Mouse (Mus musculus): ENCODE measurements at regions not wholly inside any gene's neighbourhood (a gene's known extent, or its start where the extent isn't known, plus 50 kb on each side); places are given as distances from the start of the nearest gene placed in this dataset.

DNA sequence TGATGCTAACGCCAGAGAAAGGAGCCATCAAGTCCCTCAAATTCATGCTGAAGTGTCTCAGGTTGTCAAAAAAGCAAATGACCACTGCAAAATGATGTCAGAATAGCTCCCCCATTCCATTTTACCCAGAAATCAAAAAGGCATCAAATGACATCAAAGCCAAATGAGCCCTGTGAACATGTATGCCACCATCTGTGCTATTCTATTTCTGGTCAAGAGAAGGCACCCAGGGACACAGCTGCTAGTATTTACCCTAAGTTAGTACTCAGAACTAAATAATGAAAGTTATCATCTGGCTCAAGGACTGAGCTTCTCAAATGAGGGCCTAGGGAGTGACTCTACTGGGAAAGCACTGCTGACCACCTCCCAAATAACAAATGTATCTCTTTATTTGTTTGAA lies 191.1 kb upstream of the Ahr start:
- DNase-seq (ENCODE audit: extremely low read depth, low read depth) = no peak

DNA sequence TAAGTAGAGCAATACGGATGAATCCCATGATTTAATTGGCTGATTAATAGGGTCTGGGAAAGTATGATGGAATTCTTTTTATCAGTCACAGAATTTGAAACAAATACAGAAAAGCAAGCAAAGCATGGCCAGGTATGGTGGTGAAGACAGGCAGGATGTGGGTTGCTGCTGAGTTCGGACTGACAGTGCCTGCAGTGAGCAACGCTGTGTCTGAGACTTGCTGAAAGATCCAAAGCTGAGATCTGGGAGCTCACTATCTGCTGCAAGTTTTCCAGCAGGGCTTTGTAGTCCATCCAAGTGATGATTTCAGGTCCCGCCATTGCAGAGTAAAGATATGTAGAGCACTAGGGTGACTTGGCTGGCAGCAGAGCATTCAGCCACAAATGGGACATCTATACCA lies 189.3 kb upstream of the Ahr start:
- DNase-seq (ENCODE audit: extremely low read depth, low read depth) = no peak

DNA sequence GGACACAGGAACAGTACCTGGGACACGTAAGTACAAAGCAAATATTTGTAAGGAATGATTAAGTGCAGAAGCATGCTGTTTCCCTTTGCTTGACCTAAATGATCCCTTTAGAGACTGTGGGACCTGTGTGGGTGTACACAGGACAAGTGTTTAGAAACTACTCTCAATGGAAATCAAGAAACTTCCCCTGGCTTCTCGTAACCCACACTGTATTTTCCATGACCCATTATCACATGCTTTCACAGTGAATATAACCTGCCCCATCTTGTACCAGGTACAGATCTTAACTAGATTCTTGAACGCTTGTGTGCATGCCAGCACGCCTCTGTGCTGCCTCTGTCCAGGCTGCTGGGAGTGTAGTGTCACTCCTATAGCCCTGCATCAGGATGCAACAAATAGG lies 177.8 kb upstream of the Ahr start:
- no peak for DNase-seq (ENCODE audit: extremely low read depth, low read depth)

DNA sequence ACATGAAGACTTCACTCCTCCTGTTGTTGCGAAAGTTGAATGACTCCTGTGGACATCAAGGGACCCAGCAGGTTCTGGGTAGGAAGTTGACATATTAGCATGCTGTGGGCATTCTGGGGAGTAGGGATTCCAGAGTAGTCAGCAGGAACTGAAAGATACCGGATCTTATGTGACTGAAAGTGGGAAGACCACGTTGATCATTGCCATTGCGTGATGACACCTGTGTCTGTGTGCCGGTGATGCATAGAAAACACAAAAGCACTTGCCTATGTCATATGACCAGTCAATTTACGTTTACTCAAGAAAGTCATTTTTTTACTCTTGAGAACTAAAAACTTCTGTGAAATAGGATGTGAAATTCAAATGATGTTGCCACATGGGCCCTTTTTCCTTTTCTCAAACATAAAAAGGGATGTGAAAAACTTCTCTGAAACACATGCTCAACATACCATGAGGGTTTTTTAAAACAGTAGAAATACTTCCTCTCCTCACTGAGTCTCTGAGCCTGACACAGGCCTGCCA lies 176.8 kb upstream of the Ahr start:
- DNase-seq (ENCODE audit: extremely low read depth, low read depth) = no peak

DNA sequence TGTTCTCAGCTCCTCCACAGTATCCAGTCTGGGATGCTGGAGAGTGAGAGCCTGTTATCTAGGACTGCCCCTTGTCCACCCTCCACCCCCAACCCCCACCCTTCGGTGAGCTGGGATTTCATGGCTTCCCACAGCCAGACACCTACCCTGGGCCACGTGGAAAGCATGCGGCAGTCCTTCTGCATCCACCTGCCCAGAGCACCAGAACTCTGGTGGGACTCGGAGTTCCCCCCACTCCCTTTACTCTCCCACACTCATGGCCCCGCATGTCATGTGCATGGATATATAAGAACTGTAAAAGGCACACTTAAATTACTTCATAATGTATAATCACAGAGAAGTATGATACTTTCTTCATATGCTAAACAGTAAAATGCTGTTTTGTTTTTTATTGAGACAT lies 175.5 kb upstream of the Ahr start:
- DNase-seq (ENCODE audit: extremely low read depth, low read depth) = no peak

DNA sequence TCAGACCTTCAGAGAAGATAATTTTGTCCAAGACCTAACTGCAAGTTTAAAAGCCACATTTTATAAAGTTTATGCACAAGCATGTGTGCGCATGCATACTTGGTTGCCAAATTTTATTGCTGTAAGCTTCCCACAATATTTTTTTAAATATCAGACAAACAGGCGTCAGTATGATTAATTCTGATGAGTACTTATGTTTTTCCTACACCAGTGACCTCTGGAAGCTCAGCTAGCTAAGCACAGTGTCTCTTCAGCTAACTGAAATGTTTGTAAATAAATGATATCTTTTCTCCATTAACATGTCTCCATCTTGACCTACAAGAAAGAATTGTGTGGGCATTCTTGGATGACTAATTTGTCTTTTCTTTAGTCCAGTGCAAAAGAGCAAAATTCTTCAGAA lies 168.6 kb upstream of the Ahr start:
- no peak for DNase-seq (ENCODE audit: extremely low read depth, low read depth)

DNA sequence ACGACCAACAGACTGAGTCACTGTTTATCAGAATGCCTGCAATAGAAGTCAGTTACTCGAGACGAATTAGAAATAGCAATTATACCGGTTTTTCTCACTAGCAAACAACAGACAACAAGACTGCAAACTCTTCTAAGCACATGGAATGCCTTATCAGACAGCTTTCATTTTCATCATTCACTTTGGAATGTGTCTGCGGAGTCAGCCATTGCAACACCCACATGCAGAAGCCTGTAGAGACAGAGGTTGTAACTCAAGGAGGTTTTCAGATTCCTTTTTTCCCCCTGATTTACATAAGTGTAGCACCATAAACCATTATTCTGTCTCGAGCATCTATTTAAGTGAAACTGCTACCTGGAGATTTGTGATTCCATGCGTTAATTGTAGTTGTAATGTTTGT lies 167.8 kb upstream of the Ahr start:
- DNase-seq (ENCODE audit: extremely low read depth, low read depth) = no peak

DNA sequence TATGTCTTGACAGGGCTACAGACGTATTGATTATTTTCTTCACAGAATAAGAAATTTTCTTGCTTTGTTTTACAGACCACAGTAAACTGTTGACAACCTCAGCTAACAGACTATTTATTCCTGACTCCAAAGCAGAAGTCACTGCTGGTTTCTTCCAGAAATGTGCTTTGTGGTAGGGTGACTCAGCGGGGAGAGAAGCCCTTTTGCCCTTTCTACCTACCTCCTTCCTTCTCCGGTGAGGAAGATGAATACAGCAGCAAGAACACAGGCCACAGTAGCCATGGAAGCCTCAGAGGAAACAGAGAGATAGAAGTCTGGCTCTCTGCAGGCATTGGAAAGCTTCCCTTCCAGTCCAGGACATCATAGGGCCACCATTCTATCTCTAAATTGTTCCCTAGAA lies 159.4 kb upstream of the Ahr start:
- DNase-seq (ENCODE audit: extremely low read depth, low read depth) = peak; percentile 1

DNA sequence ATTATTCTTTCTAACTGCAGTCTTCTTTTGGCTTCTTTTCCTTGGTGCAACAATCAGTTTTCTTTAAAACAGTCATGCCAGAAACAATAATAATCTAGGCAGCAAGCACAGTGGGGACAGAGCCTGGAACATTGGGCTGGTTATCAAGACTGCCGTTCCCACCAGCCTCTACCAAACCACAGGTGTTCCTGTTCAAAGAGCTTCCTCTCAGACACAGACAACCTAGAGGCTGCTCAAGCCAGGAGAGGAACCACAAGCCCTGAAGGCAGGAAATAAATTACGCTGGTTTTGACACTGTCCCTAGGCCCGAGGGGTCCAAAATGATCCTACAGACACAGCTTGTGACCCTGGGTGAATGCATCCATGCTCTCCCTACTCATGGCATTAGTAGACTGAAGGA lies 156.1 kb upstream of the Ahr start:
- no peak for DNase-seq (ENCODE audit: extremely low read depth, low read depth)

DNA sequence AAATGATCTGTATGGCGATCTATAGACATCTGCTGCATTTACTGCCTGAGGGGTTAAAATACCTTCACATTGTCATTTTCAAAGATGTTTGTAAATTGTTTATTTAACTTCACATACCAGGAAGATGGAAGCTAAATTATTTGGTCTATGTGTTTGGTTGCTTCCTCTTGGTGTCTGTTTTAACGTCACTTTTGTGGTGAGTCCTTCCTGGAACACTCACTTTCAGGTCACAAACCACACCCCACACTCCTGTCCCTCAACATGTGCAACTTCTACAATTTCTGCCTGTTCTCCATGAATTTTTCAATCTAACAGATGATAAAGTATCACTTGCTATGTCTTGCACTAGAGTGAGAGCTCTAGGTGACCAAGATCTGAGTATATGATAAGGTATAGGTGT lies 151.4 kb upstream of the Ahr start:
- DNase-seq (ENCODE audit: extremely low read depth, low read depth) = no peak

DNA sequence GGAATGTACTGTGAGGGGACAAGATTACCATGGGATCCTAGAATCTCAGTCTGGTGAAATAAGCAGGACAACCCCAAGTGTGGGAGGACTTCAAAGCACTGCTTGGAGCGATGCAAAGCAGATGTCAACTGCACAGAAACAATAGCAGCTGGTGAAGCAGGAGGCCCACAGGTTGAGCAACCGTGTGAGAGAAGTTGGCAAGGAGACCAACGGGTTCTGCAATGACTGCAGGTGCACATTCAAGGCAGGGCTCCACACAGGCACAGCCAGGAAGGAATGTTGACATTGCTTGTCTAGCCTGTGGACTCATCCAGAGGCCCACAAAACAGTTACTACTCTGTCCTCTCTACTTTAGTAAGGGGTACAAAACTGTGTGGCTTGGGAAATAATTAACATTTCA lies 150.4 kb upstream of the Ahr start:
- DNase-seq (ENCODE audit: extremely low read depth, low read depth) = no peak

DNA sequence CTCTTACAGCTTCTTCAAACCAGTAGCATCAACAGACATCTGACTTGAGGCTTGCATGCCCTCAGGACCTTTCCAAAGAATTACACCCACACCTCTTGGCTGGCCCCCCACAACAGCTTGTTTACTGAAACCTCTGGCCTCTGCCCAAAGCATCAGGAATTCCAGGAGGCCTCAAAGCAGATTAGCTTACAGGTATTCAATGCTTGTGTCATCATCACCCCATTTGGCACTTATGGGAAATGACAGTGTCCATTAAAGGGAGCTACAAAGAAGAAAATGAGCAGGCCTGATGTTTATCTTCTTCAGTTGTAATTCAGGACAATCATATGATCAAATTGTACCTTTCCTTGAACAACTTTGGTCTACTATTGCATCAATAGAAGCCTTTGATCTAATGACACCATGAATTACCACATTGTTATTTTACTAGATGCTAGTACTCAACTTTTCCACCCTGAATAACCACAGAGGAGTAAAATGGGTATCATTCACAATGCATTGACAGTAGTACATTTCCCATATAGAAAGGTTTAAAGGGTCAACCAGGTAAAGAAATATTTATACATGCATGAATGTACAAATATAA lies 147.1 kb upstream of the Ahr start:
- no peak for DNase-seq (ENCODE audit: extremely low read depth, low read depth)

DNA sequence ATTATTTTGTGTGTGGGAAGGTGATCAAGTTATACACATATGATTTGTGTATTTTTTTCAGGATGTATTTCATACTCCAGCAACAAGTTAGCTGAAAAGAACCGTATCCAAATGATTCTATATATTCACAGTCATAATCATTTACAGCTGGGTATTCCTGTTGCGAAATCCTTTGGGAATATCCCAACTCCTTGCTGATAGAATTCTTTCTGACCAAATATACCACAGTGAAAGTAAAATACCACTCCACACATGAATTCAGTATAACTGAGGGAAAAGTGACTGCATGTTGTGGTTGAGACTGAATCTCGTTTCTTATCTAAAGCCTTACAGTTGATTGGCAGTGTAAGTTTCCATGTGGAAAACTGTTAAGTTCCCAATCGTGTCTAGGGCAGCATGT lies 145.1 kb upstream of the Ahr start:
- no peak for DNase-seq (ENCODE audit: extremely low read depth, low read depth)

DNA sequence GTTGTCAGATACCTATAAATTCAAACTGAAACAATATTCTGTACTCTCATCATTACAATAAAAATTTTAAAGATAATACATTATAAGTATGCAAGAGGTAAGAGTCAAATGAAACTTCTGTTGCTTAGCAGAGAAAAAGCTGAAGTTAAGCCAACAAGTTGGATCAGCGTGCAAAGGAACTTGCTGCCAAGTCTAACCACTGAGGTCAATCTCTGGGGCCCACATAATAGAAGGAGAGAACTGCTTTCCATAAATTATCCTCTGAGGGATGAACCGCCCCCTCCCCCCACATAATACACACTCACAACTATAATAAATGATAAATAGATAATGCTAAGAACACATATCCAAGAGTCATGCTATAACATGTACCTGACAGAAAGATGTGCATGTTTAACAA lies 144.2 kb upstream of the Ahr start:
- DNase-seq (ENCODE audit: extremely low read depth, low read depth) = no peak

DNA sequence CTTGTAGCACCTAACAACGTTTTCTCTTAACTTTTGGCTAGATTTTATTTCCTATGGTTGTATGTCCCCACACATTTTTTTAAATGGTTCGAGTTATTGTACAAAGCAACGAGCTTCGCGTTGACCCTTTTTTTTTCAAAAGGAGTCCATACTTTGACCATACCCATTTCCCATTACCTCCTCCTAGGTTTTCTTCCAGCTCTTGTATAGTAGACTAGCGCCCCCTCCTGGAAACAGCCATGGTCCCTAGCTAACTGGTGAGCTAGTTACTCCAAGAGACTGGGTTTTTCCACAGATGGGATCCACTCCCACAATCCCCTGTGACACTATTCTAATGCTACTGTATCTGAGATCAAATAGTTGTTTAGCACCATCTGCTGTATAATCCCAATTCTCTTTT lies 139.6 kb upstream of the Ahr start:
- DNase-seq (ENCODE audit: extremely low read depth, low read depth) = peak; percentile 10

DNA sequence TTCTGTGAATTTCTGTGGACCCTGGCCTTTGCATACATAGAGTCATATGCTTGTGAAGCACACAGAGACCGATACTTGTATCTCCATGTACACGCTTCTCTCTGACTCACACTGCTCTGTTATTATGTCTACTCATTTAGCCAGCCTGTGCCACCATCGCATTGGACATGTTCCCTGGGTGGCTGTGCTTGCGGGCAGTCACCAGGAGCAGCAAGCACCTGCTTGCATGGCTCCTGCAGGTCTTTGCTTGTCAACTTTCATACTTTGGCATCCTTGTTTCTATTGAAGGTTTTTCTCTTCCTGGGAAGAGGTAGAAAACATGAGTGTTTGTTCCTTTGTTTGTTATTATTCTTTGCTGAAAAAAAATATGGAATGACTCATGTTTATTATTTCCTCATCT lies 136.1 kb upstream of the Ahr start:
- no peak for DNase-seq (ENCODE audit: extremely low read depth, low read depth)

DNA sequence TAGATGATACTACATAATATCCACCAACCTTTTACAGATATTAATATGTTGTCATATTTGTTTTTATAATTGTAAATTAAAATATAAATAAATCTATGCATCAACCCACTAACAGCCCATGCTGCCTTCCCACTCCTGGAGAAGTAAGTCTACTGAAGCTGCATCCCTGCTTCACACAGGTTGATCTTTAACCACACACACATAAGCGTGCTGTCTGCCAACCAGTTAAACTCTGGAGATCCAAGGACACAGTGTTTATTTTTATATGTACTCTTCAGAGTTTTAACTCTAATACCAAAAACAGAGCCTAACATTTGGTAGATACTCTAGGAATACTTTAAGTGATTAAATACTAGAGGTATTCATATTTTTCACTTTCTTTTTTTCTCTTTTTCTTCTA lies 133.9 kb upstream of the Ahr start:
- DNase-seq (ENCODE audit: extremely low read depth, low read depth) = no peak

DNA sequence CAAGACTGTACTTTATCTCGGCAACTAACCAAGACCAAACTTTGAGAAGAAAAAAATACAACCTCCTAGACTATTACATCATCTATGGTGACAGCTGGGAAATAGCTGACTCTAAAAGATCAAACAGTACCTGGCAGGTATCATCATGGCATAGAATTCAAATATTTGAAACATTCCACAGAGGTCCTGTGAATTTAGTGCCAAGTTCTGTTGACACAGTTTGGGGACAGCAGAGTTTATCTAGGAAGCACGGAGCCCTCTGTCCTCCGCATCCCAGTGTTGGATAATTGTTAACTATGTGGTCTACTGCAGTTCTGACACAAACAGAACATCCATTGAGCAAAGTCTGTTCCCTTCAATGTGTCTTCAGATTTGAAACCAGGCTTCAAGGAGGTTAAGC lies 132.9 kb upstream of the Ahr start:
- no peak for DNase-seq (ENCODE audit: extremely low read depth, low read depth)

DNA sequence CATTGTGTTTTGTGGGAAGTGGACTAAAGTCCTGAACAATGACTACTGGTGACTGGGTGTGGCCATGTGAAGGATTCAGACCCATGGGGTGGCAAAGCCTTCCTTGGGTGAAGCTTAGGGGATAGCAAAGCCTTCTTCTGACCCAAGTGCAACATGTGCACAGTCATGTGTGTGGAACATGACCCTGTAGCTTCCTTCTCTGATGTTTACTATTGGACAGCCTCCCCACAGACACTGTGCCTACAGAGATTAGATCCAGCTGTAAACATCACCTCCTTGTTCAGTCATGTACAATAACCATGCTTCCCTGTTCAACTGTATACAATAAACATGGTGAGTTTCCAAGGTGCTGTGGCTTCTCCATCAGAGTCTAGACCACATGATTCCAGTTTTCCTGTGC lies 132.4 kb upstream of the Ahr start:
- no peak for DNase-seq (ENCODE audit: extremely low read depth, low read depth)

DNA sequence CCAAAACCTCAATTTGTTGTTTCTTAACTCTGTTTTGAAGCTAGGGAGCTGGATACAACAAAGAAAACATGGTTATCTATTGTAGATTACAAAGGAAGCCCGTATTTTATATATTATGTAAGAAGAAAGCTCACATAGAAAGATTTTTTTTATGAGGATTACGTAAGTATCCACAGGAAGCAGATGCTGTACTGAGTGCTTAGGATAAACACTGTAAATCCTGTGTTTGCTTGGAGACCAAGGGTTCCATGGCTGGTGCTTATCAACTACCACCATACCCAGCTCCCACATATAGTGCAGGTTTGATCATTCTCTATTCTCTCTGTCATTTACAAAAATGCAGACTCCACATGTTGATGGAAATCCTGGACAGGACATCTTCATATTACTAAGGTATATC lies 131.2 kb upstream of the Ahr start:
- DNase-seq (ENCODE audit: extremely low read depth, low read depth) = no peak

DNA sequence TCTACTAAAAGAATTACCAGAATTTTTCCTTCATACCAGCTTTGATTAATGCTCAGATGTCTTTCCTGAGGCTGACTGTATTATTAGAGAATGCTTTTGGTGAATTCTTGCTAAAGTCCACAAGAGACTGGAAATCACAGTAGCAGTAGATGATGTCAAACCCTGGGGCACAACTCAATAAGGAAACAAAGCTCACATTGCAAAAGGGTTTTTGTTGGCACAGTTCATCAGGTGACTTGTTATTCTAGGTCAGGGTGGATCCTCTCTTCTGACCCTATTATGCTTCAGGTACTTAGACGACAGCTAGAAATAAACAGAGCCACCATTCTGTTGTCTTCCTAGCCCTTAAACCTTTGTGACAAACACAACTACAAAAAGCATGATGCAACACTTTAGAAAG lies 128.2 kb upstream of the Ahr start:
- DNase-seq (ENCODE audit: extremely low read depth, low read depth) = no peak

DNA sequence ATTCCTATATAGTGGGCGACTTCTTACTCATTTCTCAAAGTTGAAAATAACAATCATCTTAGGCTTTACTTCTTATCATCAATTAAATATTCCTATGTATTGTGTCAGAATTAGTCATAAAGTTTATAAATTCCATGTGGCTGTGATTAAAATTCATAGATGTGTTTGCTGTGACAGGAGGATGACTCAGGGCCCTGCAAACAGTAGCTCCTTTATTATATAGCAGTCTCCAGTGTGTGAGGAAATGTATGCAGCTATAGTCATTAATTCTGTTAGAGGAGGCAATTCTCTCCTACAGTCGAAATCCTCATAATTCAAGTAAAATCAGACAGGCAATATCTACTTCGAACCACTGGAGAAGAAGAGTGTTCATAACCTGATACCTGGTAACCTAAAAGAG lies 121.7 kb upstream of the Ahr start:
- no peak for DNase-seq (ENCODE audit: extremely low read depth, low read depth)

DNA sequence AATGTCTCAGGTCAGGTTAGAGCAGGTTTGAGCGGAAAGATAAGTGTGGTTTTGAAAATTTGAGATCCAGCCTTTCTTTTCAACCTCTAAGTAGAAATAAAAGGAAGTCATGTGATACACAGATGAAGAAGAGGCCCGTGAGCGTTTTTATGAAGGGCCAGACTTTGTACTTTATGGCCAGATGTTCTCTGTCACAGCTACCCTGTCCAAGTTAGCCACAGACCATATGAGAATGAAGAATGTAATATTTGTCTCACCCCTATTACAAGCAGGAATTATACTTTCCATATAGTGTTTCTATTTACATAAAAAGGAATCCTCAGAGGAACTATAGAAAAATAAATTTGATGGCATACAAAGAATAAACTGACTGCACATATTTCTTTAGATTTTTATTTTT lies 114.9 kb upstream of the Ahr start:
- no peak for DNase-seq (ENCODE audit: extremely low read depth, low read depth)

DNA sequence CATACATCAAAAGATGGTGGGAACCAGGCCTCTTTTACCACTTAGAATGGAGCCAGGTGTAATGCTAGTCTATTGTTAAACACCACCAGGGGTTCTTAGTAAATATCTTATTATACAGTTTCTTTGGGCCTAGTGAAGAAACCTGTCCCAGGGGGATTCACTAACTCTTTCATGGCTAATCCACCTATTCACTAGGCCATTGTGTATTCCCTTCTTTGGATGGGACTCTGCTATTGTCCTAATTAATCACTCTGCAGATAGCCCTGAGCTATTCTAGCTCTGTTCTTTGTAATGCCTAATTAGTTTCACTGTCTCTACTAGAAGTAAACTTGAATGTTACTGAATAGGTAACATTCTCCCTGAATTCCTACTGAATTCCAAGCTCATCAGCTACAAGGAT lies 107.6 kb upstream of the Ahr start:
- DNase-seq (ENCODE audit: extremely low read depth, low read depth) = no peak

All from MEL-GATA-1-ER (cell line).